Mouse (Mus musculus) heart, embryonic 10.5 days (tissue): Measurements from ENCODE around the gene Tnfrsf9. TPM values are rescaled to one million over a fixed set of nuclear protein-coding genes. Genes with fewer than 3 reads are reported as not detected.

Experiments used
- DNase-seq: peaks from one replicate; pipeline ENCODE4 v3.0.0-alpha.2; 2017; ENCODE audit warnings: low spot score
- H3K27ac ChIP-seq: fragments of 300-500 bp; sonication (generic); 2 replicates; pipeline ENCODE4 v1.5.1; 2016; ENCODE audit warnings: mild to moderate bottlenecking
- H3K27me3 ChIP-seq: fragments of 300-500 bp; sonication (generic); 2 replicates; pipeline ENCODE4 v1.6.1; 2016; ENCODE audit warnings: mild to moderate bottlenecking; ENCODE audit not compliant: poor library complexity, insufficient read depth, severe bottlenecking
- H3K36me3 ChIP-seq: fragments of 300-500 bp; sonication (generic); 2 replicates; pipeline ENCODE4 v1.6.1; 2016; ENCODE audit warnings: mild to moderate bottlenecking, moderate library complexity
- H3K4me1 ChIP-seq: fragments of 300-500 bp; sonication (generic); 2 replicates; pipeline ENCODE4 v1.6.1; 2016; ENCODE audit warnings: mild to moderate bottlenecking
- H3K4me3 ChIP-seq: fragments of 300-500 bp; sonication (generic); 2 replicates; pipeline ENCODE4 v1.5.1; 2016; ENCODE audit warnings: mild to moderate bottlenecking, moderate library complexity
- H3K9me3 ChIP-seq: fragments of 300-500 bp; sonication (generic); 2 replicates; pipeline ENCODE4 v1.6.1; 2016; ENCODE audit warnings: mild to moderate bottlenecking, moderate library complexity
- WGBS: fragments of 180-500 bp; shearing (Covaris S2); methylation state at CpG from one replicate; pipeline ENCODE4 v1.1.7; 2016; 5-methylcytosine and 5-hydroxymethylcytosine counted together
- polyA plus RNA-seq: library from polyadenylated mRNA; unstranded; fragments of >200 nt; fragmentation: Nextera tagmentation; extraction: Ambion mirVana; gene quantifications from 2 replicates; pipeline ENCODE4 v1.2.1, GENCODE M21; 2016

Tnfrsf9 gene
- polyA plus RNA-seq, 1 experiment from 2014 or later: 0.51 TPM

DNA sequence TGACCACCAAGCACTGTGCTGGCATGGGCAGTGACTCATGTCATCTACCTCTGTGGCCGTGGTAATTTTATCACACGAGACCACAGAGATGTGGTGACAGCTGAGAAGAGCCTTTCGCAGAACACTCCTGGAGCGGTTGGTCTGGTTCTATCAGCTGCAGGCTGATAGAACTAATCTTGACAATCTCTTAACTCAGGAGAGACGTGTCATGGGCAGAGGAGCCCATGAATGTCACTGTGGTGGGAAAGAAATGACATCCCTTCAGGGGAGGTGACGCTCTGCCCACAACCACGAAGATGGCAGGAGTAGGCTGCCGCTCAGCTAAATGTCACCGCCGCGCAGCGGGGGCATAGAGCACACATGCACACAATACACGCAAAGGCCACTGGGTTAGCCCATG is 9.9 kb downstream of the Tnfrsf9 start:
- H3K4me1 ChIP-seq: peaks cover 10% of the 10 kb centered on the region
- H3K27me3 ChIP-seq: no peaks in the 10 kb centered on the region
- DNase-seq: no peak
- 51% methylated on average over 13 of the region's 13 CpGs for WGBS
- no peak overlapping the region for H3K4me3 ChIP-seq
- H3K36me3 ChIP-seq: no peaks in the 10 kb centered on the region
- no peak overlapping the region for H3K27ac ChIP-seq
- H3K9me3 ChIP-seq: no peaks in the 10 kb centered on the region

GRCm38 (mm10) chr4:150924936-150925335 is 10.6 kb downstream of the Tnfrsf9 start:
- H3K4me3 ChIP-seq: no peak overlapping the region
- H3K27me3 ChIP-seq: no peaks in the 10 kb centered on the region
- no peaks in the 10 kb centered on the region for H3K36me3 ChIP-seq
- WGBS: 67% methylated on average over 6 of the region's 6 CpGs
- peaks cover 10% of the 10 kb centered on the region for H3K4me1 ChIP-seq
- no peaks in the 10 kb centered on the region for H3K9me3 ChIP-seq
- H3K27ac ChIP-seq: no peak overlapping the region
- DNase-seq: no peak

DNA sequence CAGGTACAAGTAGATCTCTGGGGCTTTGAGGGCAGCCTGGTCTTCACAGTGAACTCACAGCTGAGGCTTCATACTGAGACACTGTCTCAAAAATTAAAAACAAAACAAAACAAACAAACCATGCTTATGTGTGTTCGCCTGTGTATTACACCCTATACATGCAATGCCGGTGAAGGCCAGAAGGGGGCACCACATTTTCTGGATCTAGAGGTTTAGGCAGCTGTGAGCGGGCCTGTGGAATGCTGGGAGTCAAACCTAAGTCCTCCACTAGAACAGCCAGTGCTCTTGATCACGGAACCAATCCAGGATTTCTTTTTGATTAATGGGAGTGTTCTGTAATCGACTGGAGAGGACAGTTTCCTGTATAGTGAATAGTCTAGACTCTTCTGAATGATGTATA is 11.6 kb downstream of the Tnfrsf9 start:
- 57% methylated on average over 5 of the region's 5 CpGs for WGBS
- peaks cover 10% of the 10 kb centered on the region for H3K4me1 ChIP-seq
- DNase-seq: no peak

DNA sequence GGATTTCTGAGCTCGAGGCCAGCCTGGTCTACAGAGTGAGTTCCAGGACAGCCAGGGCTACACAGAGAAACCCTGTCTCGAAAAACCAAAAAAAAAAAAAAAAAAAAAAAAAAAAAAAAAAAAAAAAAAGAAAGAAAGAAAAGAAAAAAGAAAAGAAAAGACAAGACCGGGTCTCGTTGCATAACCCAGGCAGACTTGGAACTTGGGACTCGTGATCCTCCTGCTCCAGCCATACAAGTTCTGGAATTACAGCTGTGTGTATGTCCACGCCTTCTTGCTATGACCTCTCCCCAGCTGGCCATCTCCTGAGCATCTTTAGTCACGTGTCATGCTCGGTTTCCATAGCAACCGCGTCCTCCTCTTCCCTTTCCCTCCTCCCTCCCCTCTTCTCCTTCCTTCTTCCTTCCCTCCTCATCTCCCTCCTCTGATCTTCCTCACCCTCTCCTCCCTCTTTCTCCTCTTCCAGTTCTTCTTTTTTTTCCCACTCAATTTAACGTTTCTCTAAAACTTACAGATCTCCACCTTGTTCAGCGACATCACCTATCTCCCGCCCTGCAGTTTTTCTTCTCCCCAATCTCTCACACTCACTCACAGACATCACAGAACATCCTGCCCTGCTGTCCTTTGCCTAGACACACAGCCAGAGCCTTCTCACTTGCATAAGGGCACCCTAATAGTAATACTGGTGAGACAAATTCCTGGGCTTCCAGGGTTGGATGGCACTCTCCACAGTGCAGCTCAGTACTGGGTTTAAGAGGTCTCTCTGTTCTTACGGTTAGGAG is 12.8 kb downstream of the Tnfrsf9 start:
- H3K4me3 ChIP-seq: no peak overlapping the region
- no peak for DNase-seq
- peaks cover 10% of the 10 kb centered on the region for H3K4me1 ChIP-seq
- H3K9me3 ChIP-seq: no peaks in the 10 kb centered on the region
- no peaks in the 10 kb centered on the region for H3K36me3 ChIP-seq
- no peaks in the 10 kb centered on the region for H3K27me3 ChIP-seq
- 54% methylated on average over 14 of the region's 14 CpGs for WGBS
- H3K27ac ChIP-seq: no peak overlapping the region

More for the DNA sequence above, 11.6 kb downstream of the Tnfrsf9 start:
- Histone ChIP-seq H3K9me3 (no peaks in the 10 kb centered on the region), H3K27ac (no peak overlapping the region), H3K36me3 (no peaks in the 10 kb centered on the region), H3K27me3 (no peaks in the 10 kb centered on the region), H3K4me3 (no peak overlapping the region)

GRCm38 (mm10) chr4:150927789-150928188 is 13.4 kb downstream of the Tnfrsf9 start:
- no peaks in the 10 kb centered on the region for H3K9me3 ChIP-seq
- no peaks in the 10 kb centered on the region for H3K36me3 ChIP-seq
- no peak overlapping the region for H3K4me3 ChIP-seq
- H3K27me3 ChIP-seq: no peaks in the 10 kb centered on the region
- 67% methylated on average over 10 of the region's 10 CpGs for WGBS
- peaks cover 10% of the 10 kb centered on the region for H3K4me1 ChIP-seq
- no peak for DNase-seq
- H3K27ac ChIP-seq: no peak overlapping the region

- DNase-seq: no peak
- no peaks in the 10 kb centered on the region for H3K9me3 ChIP-seq
- H3K36me3 ChIP-seq: no peaks in the 10 kb centered on the region
- peaks cover 11% of the 10 kb centered on the region; the same call in 1 of the 2 replicates for H3K4me1 ChIP-seq
- no peak overlapping the region for H3K4me3 ChIP-seq
- H3K27ac ChIP-seq: no peak overlapping the region
- WGBS: 78% methylated on average over 1 of the region's 1 CpGs
- peaks cover 6% of the 10 kb centered on the region; the same call in 1 of the 2 replicates for H3K27me3 ChIP-seq
Observed at GRCm38 (mm10) chr4:150933503-150933902, 19.1 kb downstream of the Tnfrsf9 start.

DNA sequence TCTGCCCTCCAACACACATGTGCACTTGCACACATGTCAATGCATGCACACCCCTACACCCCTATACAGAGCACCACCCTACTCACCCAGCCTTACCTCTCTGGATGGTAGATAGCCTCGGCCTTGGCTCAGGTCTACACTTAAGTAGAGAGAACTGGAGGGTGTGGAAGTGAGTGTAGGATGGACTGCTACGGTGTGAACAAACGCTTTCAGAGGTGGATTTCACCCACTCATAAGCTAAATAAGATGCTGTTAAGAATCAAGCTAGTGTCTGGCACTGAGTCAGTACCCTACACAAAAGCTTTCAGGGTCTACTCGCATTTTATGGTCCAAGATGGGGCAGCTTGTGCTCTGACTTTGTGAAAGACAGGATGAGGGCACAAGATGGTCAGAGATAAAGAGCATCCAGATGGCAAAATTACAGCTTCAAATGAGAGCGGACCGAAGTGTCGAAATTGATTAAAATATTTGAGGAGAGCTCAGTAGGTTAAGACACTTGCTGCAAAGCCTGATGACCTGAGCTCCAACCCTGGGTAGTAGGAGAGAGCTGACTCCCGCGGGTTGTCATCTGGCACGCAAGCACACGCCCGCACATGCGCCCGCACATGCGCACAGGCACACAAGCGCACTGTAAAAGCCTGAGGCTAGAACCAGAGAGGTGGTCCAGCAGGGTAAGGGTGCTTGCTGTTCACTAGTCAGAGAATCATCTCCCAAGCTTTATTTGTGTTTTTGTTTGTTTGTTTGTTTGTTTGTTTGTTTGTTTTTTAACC is 23.1 kb downstream of the Tnfrsf9 start:
- Histone ChIP-seq H3K4me1 (peaks cover 19% of the 10 kb centered on the region; the same call in 1 of the 2 replicates), H3K27ac (0 out of 2 replicates have a peak overlapping the region, but pooled peaks have one; percentile 36), H3K4me3 (peak overlapping the region; percentile 19; the same call in 1 of the 2 replicates), H3K9me3 (no peaks in the 10 kb centered on the region), H3K36me3 (no peaks in the 10 kb centered on the region), H3K27me3 (peaks cover 6% of the 10 kb centered on the region; the same call in 1 of the 2 replicates)
- no peak for DNase-seq
- 76% methylated on average over 16 of the region's 16 CpGs for WGBS

DNA sequence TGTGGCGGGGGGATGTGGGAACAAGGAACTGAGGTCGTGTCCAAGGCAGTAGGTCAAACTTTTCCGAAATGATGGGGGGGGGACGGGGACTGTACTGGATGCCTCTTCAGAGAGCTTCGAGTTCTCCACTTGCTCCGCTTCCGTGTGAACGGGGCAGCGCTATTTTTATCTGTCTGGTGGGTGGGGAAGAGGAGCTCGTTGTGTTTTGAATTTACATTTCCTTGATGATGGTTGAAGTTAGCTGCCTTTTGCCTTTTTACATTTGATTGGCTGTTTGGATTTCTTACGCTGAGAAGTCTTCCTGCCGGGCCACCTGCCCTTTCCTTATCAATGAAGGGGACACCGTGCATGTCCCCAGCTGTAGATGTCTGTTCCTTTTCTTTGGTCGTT is 23.7 kb downstream of the Tnfrsf9 start:
- Histone ChIP-seq H3K4me1 (peaks cover 19% of the 10 kb centered on the region; the same call in 1 of the 2 replicates), H3K27me3 (peaks cover 6% of the 10 kb centered on the region; the same call in 1 of the 2 replicates), H3K36me3 (no peaks in the 10 kb centered on the region), H3K27ac (0 out of 2 replicates have a peak overlapping the region, but pooled peaks have one; percentile 36), H3K9me3 (no peaks in the 10 kb centered on the region), H3K4me3 (peak overlapping the region; percentile 19; the same call in 1 of the 2 replicates)
- 25% methylated on average over 14 of the region's 14 CpGs for WGBS
- no peak for DNase-seq

DNA sequence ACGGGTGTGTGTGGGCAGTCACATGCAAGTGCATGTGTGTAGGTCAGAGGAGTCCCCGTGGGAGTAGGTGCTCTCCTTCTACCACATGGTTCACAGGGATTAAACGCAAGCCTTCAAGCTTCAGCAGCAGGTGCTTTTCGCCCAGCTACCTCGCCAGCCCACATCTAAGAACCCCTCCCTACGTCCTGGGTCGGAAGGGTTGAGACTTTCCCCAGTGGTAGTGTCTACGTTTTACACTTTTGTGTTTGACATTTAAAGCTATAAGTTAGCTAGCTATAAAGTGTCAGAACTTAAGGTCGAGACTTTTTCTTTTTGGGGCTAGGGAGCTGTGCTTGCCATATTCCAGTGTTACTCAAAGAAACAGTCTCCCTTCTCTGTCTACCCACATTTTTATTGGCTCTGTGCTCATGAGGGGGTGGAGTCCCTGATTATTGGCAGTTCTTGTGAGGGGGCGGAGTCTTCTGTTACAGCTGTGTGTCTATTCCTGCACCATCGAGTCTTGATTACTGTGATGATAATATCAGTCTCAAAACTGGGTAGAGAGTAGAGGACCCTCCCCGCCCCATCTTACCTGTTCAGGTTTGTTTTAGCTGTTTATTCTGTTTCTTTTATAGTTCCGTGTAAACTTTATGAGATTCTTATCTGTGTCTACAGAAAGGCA is 25.8 kb downstream of the Tnfrsf9 start:
- WGBS: 63% methylated on average over 13 of the region's 13 CpGs
- no peak for DNase-seq

GRCm38 (mm10) chr4:150944707-150945106 is 30.3 kb downstream of the Tnfrsf9 start:
- no peak for DNase-seq
- Histone ChIP-seq H3K4me3 (no peak overlapping the region), H3K9me3 (no peaks in the 10 kb centered on the region), H3K36me3 (no peaks in the 10 kb centered on the region), H3K27me3 (no peaks in the 10 kb centered on the region), H3K27ac (no peak overlapping the region), H3K4me1 (0 out of 2 replicates have a peak, but pooled peaks cover 6% of the 10 kb centered on the region)
- WGBS: 84% methylated on average over 7 of the region's 7 CpGs

More for the DNA sequence above, 25.8 kb downstream of the Tnfrsf9 start:
- Histone ChIP-seq H3K27me3 (no peaks in the 10 kb centered on the region), H3K36me3 (no peaks in the 10 kb centered on the region), H3K27ac (no peak overlapping the region), H3K4me1 (peaks cover 19% of the 10 kb centered on the region; the same call in 1 of the 2 replicates), H3K9me3 (no peaks in the 10 kb centered on the region), H3K4me3 (no peak overlapping the region)

- 73% methylated on average over 10 of the region's 10 CpGs for WGBS
- H3K9me3 ChIP-seq: no peaks in the 10 kb centered on the region
- no peak overlapping the region for H3K27ac ChIP-seq
- no peaks in the 10 kb centered on the region for H3K4me1 ChIP-seq
- no peak for DNase-seq
- no peaks in the 10 kb centered on the region for H3K36me3 ChIP-seq
- H3K27me3 ChIP-seq: peaks cover 5% of the 10 kb centered on the region; the same call in 1 of the 2 replicates
- H3K4me3 ChIP-seq: no peak overlapping the region
Observed at GRCm38 (mm10) chr4:150950972-150951371, 36.6 kb downstream of the Tnfrsf9 start.

GRCm38 (mm10) chr4:150956369-150957105 is 42.2 kb downstream of the Tnfrsf9 start:
- no peaks in the 10 kb centered on the region for H3K9me3 ChIP-seq
- 78% methylated on average over 13 of the region's 13 CpGs for WGBS
- H3K27ac ChIP-seq: no peak overlapping the region
- no peaks in the 10 kb centered on the region for H3K36me3 ChIP-seq
- H3K4me1 ChIP-seq: peaks cover 17% of the 10 kb centered on the region
- DNase-seq: no peak
- H3K4me3 ChIP-seq: no peak overlapping the region
- peaks cover 5% of the 10 kb centered on the region; the same call in 1 of the 2 replicates for H3K27me3 ChIP-seq
